Mouse (Mus musculus) cerebellum, adult (tissue): ENCODE measurements around the gene Tsc1.

Source experiments
- ATAC-seq: cut with Nextera tagmentation; 2 replicates; pipeline ENCODE4 v1.9.2; 2017; ENCODE audit warnings: mild to moderate bottlenecking, moderate library complexity, mixed read lengths; ENCODE audit not compliant: insufficient number of reproducible peaks, low FRiP score, low TSS enrichment

The Tsc1 gene

GRCm38 (mm10) chr2:28612436-28613063 lies 28.5 kb upstream of the Tsc1 start:
- no peak for ATAC-seq

DNA sequence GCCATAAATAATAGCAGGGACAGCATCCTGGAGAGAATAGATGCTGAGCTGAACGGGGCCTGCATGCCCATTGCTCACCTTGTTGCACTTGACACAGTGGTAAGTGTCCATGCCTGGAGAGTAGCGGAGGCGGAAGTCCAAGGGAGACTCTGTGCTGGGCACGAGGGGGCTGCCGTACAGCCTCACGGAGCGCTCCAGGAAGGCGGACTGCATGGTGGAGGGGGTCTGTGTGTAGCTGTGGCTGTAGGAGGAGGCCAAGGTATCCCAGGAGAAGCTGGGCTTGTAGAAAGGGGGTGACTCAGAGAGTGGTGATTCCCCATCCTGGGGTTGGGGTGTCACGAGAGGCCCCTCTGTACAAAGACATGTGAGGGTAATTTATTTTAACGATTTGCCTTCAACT lies 27.4 kb upstream of the Tsc1 start:
- no peak for ATAC-seq

DNA sequence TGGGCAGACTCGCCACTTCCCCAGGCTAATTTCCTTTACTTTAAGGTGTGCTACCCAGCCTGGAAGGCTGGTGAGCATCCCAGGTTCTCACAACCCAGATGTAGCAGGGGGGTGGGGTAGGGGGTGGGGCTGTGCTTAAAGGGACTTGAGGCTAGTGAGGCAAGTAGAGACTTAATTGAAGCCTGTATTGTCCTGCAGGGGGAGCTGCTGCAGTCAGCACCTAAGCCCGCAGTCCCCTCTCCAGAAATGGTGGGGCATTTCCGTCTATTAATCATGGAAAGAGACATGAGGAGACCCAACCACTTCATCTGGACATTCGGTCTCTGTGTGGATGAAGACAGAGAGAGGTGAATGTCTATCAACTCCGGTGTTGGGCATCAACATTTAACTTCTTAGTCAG lies 24.7 kb upstream of the Tsc1 start:
- ATAC-seq, result no peak

GRCm38 (mm10) chr2:28616874-28617273 lies 24.2 kb upstream of the Tsc1 start:
- ATAC-seq, result no peak

DNA sequence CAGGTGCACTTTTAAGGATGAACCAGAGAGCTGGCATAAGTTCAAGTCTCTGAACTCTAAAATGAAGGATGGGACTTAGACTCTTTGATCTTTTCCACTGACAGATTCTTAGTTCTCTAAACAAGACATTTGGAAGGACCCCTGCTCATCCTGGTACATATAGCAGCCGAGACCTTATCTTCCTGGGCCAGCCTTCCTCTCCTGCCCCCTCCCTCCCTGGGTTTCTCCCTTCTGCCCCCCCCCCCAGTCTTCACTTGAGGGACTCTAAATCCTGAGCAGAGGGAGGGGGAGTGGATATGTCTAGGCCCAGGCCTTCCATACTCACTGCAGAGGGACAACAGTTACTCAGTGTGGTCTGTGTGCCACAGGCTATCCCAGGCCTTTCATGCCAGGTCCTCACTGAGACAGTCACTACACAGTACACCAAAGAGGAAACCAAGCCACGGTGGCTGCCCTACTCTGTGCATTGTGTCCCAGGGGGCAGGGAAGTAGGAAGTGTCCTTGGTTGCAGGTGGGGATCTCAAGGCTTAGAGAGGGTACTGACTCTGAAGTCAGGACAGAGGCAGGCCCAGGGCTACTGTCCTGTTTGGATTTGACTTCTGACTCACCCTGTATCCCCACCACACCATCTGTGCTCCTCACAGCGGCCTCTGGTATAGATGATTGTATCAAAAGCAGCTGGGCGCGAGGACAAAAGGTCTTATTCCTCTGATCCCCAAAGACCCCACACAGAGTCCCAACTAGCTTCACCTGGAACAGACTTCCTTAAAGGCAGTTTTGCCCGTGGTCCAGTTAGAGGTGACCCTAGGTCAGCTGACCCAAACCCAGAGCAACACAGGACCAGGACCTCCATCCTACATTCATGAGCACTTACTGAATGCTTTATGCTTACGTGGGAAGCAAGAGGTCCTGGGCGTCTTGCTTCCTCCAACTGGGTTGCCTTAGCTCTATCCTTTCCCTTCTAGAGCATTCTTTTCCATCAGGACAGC lies 23.2 kb upstream of the Tsc1 start:
- ATAC-seq, result no peak

- no peak for ATAC-seq
These were observed 22.2 kb upstream of the Tsc1 start for GRCm38 (mm10) chr2:28618777-28619336.

DNA sequence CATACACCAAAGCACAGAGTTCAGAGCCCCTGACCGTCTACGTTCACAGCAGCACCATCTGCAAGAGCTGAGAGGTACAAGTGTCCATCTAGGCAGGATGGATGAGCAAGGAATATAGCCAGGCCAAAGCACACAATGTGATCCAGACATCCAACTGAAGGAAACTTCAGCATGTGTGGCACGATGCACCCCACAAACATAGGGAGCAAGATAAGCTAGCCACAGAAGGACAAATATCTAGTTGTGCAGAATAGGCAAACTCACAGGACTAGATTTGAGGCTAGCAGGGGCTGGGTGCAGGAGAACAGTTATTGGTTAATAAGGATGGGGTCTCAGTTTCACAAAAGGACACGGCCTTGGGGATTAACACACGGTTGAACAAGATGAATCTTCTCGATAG lies 21.7 kb upstream of the Tsc1 start:
- ATAC-seq, result no peak

GRCm38 (mm10) chr2:28620522-28620921 lies 20.5 kb upstream of the Tsc1 start:
- no peak for ATAC-seq

DNA sequence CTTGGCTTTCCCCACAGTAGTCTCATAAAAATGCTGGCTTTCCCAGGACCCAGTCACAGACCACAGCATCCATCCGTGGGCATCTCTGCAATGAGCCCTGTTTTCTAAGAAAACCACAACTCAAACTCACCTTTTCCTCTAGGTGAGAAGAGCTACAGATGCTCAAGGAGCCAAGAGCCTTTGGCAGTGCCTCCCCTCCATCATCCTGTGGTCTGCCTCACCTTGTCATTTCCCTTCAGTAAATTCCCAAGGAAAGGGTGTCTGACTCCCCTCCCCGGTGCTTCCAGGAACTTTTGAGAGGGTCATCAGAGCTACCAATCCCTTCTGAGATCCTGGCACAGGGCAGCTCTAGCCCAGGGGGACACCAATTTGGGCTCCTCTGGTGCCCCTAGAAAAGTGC lies 19.9 kb upstream of the Tsc1 start:
- ATAC-seq, result no peak

DNA sequence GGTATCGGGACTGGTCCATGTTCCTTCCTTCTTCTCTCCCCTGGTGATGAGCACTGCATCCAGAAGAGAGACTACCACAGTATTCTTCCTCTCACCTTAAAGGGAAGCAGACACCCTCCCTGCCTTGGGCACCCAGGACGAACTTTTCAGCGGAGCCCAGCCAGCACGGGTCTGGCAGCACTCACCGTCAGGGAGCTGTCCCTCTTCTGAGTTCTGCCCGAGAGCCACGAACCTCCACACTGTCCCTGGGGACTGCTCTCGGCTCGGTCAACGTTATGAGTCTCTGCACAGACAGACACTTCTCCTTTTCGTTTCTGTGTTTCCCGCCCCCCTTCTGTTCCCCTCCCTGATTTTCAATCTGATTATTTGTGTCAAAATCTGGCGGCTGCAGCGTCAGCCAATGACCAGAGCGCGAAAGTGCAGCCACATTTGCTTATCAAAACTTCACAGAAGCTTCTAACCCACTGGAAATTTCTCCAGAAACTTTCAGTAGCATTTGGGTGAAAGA lies 19.3 kb upstream of the Tsc1 start, which contains the start of gene Gfi1b:
Gene Gfi1b, minus strand, starts transcription at position 319 of the 508 bp plus-strand sequence.
- ATAC-seq, result no peak

DNA sequence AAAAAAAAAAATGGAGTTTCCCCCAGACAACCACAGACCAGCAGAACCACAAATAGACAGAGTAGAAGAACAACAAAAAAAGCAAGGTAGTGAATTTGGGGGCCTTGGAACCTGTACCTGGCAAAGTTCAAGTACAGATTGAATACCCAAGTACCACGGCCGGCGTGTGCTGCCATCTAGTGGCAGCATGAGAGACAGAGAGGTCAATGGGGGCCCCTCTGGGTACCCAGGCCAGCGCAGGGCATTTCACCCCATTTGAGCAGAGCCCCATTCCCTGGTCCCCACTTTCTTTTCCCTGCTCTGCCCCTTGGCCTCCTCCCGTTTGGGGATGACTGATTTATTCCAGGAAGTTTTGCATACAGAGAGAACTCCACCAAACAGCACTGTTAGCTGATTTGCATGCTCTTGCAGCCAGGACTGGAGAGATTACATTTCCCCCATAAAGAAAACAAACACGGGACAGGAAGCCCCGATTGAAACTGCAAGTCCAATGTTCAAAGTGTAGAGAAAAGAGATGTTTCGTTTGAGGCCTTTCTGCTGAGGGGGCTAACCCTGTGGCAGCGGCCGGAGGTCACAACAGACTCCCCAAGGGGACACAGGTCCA lies 18.4 kb upstream of the Tsc1 start:
- ATAC-seq, result no peak

GRCm38 (mm10) chr2:28624870-28625269 lies 16.2 kb upstream of the Tsc1 start:
- ATAC-seq, result no peak

GRCm38 (mm10) chr2:28626038-28626437 lies 15.0 kb upstream of the Tsc1 start:
- ATAC-seq, result no peak

DNA sequence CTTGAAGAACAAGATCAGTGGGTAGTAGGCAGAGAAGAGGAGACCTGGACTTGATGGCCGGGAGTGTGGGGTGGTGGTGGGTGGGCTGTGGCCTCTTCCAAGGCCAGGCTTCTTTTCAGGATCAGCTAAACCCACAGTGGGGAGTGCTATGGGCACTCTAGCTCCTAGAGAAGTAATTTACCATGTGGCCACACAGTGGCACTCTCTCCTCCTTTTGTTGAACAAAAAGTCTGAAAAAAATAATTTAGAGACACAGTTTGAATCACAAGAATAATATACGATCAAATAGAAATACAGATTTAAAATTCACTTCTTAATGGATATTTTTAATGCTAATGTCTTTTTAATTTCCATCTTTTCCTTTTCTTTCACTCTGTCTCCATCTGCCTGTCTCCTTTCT lies 13.0 kb upstream of the Tsc1 start:
- no peak for ATAC-seq

GRCm38 (mm10) chr2:28629911-28630381 lies 11.1 kb upstream of the Tsc1 start:
- ATAC-seq, result no peak

- no peak for ATAC-seq
These were observed 8.4 kb upstream of the Tsc1 start for GRCm38 (mm10) chr2:28632626-28633025.

GRCm38 (mm10) chr2:28633136-28633535 lies 7.9 kb upstream of the Tsc1 start:
- no peak for ATAC-seq

GRCm38 (mm10) chr2:28635199-28635598 lies 5.8 kb upstream of the Tsc1 start:
- no peak for ATAC-seq

GRCm38 (mm10) chr2:28637106-28637845 lies 3.8 kb upstream of the Tsc1 start:
- ATAC-seq, result no peak

DNA sequence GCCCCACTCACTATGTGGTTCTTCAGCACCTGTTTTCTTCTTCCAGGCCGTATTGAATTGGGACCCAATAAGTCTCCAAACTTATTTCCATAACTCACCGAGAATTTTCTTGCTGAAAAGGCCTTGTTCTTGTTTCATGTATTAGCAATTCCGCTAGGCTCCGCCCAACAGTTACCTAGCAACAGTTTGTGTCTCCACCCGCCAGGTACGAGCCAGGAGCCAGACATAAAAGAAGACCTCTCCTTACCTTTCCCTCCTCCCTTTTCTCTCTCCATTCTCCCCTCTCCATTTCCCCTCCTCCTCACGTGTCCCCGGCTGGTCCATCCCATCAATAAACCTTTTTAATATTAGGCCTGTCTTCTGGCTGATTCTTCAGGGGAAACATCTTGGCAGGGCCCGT lies 2.7 kb upstream of the Tsc1 start:
- ATAC-seq, result no peak
